Mouse (Mus musculus) thymus, adult 2 months (tissue): ENCODE results near the gene Cdc42ep4.

Experiments
- CTCF ChIP-seq: fragments of 200-500 bp; IDR thresholded peaks from 2 replicates; pipeline ENCODE4 v1.5.1; 2012; ENCODE audit warnings: mild to moderate bottlenecking, control low read depth, low read length, moderate library complexity, borderline replicate concordance; ENCODE audit not compliant: control insufficient read depth, poor library complexity, insufficient read depth; ENCODE audit errors: extremely low read depth
- POLR2A ChIP-seq: fragments of 200-500 bp; IDR thresholded peaks from 2 replicates; pipeline ENCODE4 v1.6.1; 2012; ENCODE audit warnings: mild to moderate bottlenecking, low read length, control low read depth, moderate library complexity; ENCODE audit not compliant: control insufficient read depth, poor library complexity, insufficient read depth; ENCODE audit errors: extremely low read depth

DNA sequence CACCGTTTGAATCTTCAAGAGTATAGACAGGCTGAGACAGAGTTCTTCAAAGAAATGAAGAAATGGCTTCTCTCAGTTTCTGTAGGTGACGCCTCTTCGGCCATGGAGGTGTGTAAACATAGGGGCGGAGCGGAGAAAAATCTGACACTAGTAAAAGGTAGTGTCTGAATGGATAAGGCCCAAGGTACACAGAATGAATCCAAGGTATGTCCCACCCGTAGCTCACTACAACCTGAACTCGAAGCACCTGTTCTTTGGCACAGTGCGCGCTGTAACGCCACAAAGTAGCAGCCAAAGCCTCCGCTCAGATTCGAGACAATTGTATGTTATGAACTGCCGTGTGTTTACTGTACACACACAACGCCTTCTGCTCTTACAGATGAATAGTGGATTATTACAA is 4.2 kb upstream of the Cdc42ep4 start:
- no peak for TF ChIP-seq CTCF
- no peak for TF ChIP-seq POLR2A
